Mouse (Mus musculus): ENCODE data around the gene Zdhhc4.

- TF ChIP-seq CTCF (IDR thresholded peaks at IDR 0.05; ENCODE audit: low read depth) = no peak
- no peak for TF ChIP-seq EP300 (optimal IDR thresholded peaks at IDR 0.05)
These were observed 41.5 kb upstream of the Zdhhc4 start for GRCm38 (mm10) chr5:143370416-143371145.

All from stomach, postnatal 0 days (tissue).